Mouse (Mus musculus): ENCODE measurements around the gene Ranbp17. TPM values are rescaled to one million over a fixed set of nuclear protein-coding genes. Genes with fewer than 3 reads are reported as not detected.

Ranbp17 gene
- total and polyA plus RNA-seq, 3 experiments, result 0.09 TPM; not detected in 2

- no peaks in the 10 kb centered on the region for H3K27me3 ChIP-seq (replicated peaks)
- no peaks in the 10 kb centered on the region for H3K36me3 ChIP-seq (replicated peaks in 1 of 2; ENCODE audit: control insufficient read depth in 1 of 2, insufficient read depth in 1 of 2, low read length in 1 of 2)
- in situ Hi-C loops (cut with MboI; ENCODE audit: low pct_ligation_motif_present, low pct_unique_long_range_greater_than_20kb, low sequenced_read_pairs), result no loop called here
- H3K27ac ChIP-seq (ENCODE audit: insufficient read depth, low read depth), result no peak within 1 kb of the TSS
- no peak within 1 kb of the TSS for H3K4me2 ChIP-seq (ENCODE audit: insufficient read depth, low read depth, poor library complexity, severe bottlenecking)
- H3K79me2 ChIP-seq (replicated peaks; ENCODE audit: control insufficient read depth, extremely low read depth, insufficient read depth, poor library complexity, severe bottlenecking), result no peaks in the 10 kb centered on the region
- H3K4me1 ChIP-seq (ENCODE audit: control insufficient read depth in 1 of 2, insufficient read depth in 2 of 2), result no peaks in the 10 kb centered on the region
- no peak within 1 kb of the TSS for H3K4me3 ChIP-seq (replicated peaks in 1 of 3; ENCODE audit: low read depth in 2 of 3, low read length in 2 of 3, poor library complexity in 1 of 3)
- H3K9ac ChIP-seq (ENCODE audit: insufficient read depth, low read depth), result no peak within 1 kb of the TSS
- no peaks in the 10 kb centered on the region for H3K9me3 ChIP-seq (replicated peaks; ENCODE audit: low read length)
- dilution Hi-C loops (cut with MboI; ENCODE audit: extremely low pct_ligation_motif_present, extremely low pct_unique_long_range_greater_than_20kb, low sequenced_read_pairs), result no loop called here
- no peak for DNase-seq (ENCODE audit: extremely low read depth)
- TF ChIP-seq SIN3A (IDR thresholded peaks at IDR 0.05; ENCODE audit: low read length) (no peak), NRF1 (IDR thresholded peaks at IDR 0.05; ENCODE audit: low read depth, low read length) (no peak), CHD1 (IDR thresholded peaks at IDR 0.05; ENCODE audit: low read depth, low read length) (no peak), ETS1 (conservative IDR thresholded peaks at IDR 0.05; ENCODE audit: low read depth, low read length) (no peak), HCFC1 (IDR thresholded peaks at IDR 0.05; ENCODE audit: low read depth, low read length) (no peak), ZKSCAN1 (IDR thresholded peaks at IDR 0.05; ENCODE audit: borderline replicate concordance, low read depth, low read length) (no peak)
Measured at GRCm38 (mm10) chr11:33276637-33277036, 236.9 kb downstream of the Ranbp17 start, which contains the start of gene Gm12117. TSS of gene Gm12117 (minus strand) at chr11:33276737.

- Histone ChIP-seq H3K4me3 (replicated peaks in 1 of 3; ENCODE audit: low read depth in 2 of 3, low read length in 2 of 3, poor library complexity in 1 of 3) (no peak overlapping the region), H3K9ac (ENCODE audit: insufficient read depth, low read depth) (no peak overlapping the region), H3K36me3 (replicated peaks in 1 of 2; ENCODE audit: control insufficient read depth in 1 of 2, insufficient read depth in 1 of 2, low read length in 1 of 2) (no peaks in the 10 kb centered on the region), H3K27ac (ENCODE audit: insufficient read depth, low read depth) (no peak overlapping the region), H3K4me2 (ENCODE audit: insufficient read depth, low read depth, poor library complexity, severe bottlenecking) (no peak overlapping the region), H3K79me2 (replicated peaks; ENCODE audit: control insufficient read depth, extremely low read depth, insufficient read depth, poor library complexity, severe bottlenecking) (no peaks in the 10 kb centered on the region), H3K27me3 (replicated peaks) (no peaks in the 10 kb centered on the region), H3K4me1 (ENCODE audit: control insufficient read depth in 1 of 2, insufficient read depth in 2 of 2) (no peaks in the 10 kb centered on the region), H3K9me3 (replicated peaks; ENCODE audit: low read length) (no peaks in the 10 kb centered on the region)
- in situ Hi-C loops (cut with MboI; ENCODE audit: low pct_ligation_motif_present, low pct_unique_long_range_greater_than_20kb, low sequenced_read_pairs) (no loop called here), dilution Hi-C loops (cut with MboI; ENCODE audit: extremely low pct_ligation_motif_present, extremely low pct_unique_long_range_greater_than_20kb, low sequenced_read_pairs) (no loop called here)
- DNase-seq (ENCODE audit: extremely low read depth), result no peak
- TF ChIP-seq POLR2A (IDR thresholded peaks at IDR 0.05; ENCODE audit: low read depth, low read length), result no peak
- no peak for TF ChIP-seq SIN3A (IDR thresholded peaks at IDR 0.05; ENCODE audit: low read length)
- TF ChIP-seq NELFE (IDR thresholded peaks at IDR 0.05; ENCODE audit: low read depth, low read length), result no peak
- no peak for TF ChIP-seq EP300 (IDR thresholded peaks at IDR 0.05; ENCODE audit: low read length)
- TF ChIP-seq IRF4 (IDR thresholded peaks at IDR 0.05; ENCODE audit: low read depth, low read length), result no peak
- no peak for TF ChIP-seq RCOR1 (conservative IDR thresholded peaks at IDR 0.05; ENCODE audit: low read depth, low read length)
- no peak for TF ChIP-seq USF2 (conservative IDR thresholded peaks at IDR 0.05; ENCODE audit: low read depth, low read length)
- TF ChIP-seq BHLHE40 (IDR thresholded peaks at IDR 0.05; ENCODE audit: low read depth, low read length), result no peak
- no peak for TF ChIP-seq POLR2AphosphoS2 (IDR thresholded peaks at IDR 0.05; ENCODE audit: low read depth, low read length)
- no peak for TF ChIP-seq SMC3 (IDR thresholded peaks at IDR 0.05; ENCODE audit: low read depth, low read length)
- TF ChIP-seq ZNF384 (IDR thresholded peaks at IDR 0.05; ENCODE audit: low read depth, low read length), result no peak
- TF ChIP-seq CHD1 (IDR thresholded peaks at IDR 0.05; ENCODE audit: low read depth, low read length), result no peak
- no peak for TF ChIP-seq CHD2 (IDR thresholded peaks at IDR 0.05; ENCODE audit: low read length)
Measured at GRCm38 (mm10) chr11:33274816-33275215, 238.7 kb downstream of the Ranbp17 start.
